Mouse (Mus musculus) heart, embryonic 12.5 days (tissue): ENCODE measurements around the gene Rbpjl. TPM values are rescaled to one million over a fixed set of nuclear protein-coding genes. Genes with fewer than 3 reads are reported as not detected.

Experiments
- ATAC-seq: fragments of 200-750 bp; cut with Nextera tagmentation; 2 replicates; pipeline ENCODE4 v1.8.0; 2017; ENCODE audit warnings: moderate TSS enrichment, moderate library complexity; ENCODE audit not compliant: insufficient number of reproducible peaks, low FRiP score
- H3K27ac ChIP-seq: fragments of 300-500 bp; sonication (generic); 2 replicates; pipeline ENCODE4 v1.5.1; 2016; ENCODE audit warnings: mild to moderate bottlenecking, moderate library complexity; ENCODE audit not compliant: poor library complexity, severe bottlenecking
- H3K27me3 ChIP-seq: fragments of 300-500 bp; sonication (generic); replicated peaks from 2 replicates; pipeline ENCODE4 v1.6.1; 2016; ENCODE audit warnings: mild to moderate bottlenecking, moderate library complexity
- H3K36me3 ChIP-seq: fragments of 300-500 bp; sonication (generic); 2 replicates; pipeline ENCODE4 v1.6.1; 2016; ENCODE audit warnings: mild to moderate bottlenecking, moderate library complexity
- H3K4me1 ChIP-seq: fragments of 300-500 bp; sonication (generic); replicated peaks from 2 replicates; pipeline ENCODE4 v1.6.1; 2016; ENCODE audit warnings: mild to moderate bottlenecking
- H3K4me2 ChIP-seq: fragments of 300-500 bp; sonication (generic); 2 replicates; pipeline ENCODE4 v1.6.1; 2016; ENCODE audit warnings: mild to moderate bottlenecking, moderate library complexity
- H3K4me3 ChIP-seq: fragments of 300-500 bp; sonication (generic); 2 replicates; pipeline ENCODE4 v1.5.1; 2016; ENCODE audit warnings: mild to moderate bottlenecking
- H3K9ac ChIP-seq: fragments of 300-500 bp; sonication (generic); 2 replicates; pipeline ENCODE4 v1.6.1; 2016; ENCODE audit warnings: mild to moderate bottlenecking, moderate library complexity
- H3K9me3 ChIP-seq: fragments of 300-500 bp; sonication (generic); replicated peaks from 2 replicates; pipeline ENCODE4 v1.6.1; 2016; ENCODE audit warnings: mild to moderate bottlenecking, moderate library complexity
- WGBS: fragments of 180-500 bp; shearing (Covaris S2); methylation state at CpG from one replicate; pipeline ENCODE4 v1.1.7; 2016; 5-methylcytosine and 5-hydroxymethylcytosine counted together
- polyA plus RNA-seq: library from polyadenylated mRNA; unstranded; fragments of >200 nt; fragmentation: Nextera tagmentation; extraction: Ambion mirVana; gene quantifications from 2 replicates; pipeline ENCODE4 v1.2.1, GENCODE M21; 2016

Rbpjl gene
- 0.19 and 0.28 TPM in 2 replicates for polyA plus RNA-seq

DNA sequence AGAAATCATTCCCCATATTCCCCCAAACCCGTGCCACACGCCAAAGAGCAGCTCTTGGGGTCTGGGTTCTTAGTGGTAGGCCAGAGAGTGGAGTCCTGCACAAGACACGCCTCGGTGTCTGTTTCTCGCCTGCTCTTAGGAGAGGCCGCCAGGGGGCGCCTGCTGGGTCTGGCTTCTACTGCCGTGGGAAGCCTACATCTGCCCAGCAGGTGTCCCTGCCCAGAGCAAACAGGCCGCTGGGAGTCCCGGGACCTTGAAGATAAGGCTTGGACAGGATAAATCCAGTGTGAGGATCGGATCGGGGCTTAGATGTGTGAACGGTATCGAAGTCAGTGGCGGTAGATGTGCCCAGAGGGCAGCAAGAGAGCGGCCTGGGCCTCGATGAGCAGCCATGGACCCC is at the start of gene Rbpjl:
Rbpjl (plus strand) TSS at position 236 of the 400 bp plus-strand sequence.
- Histone ChIP-seq H3K27ac (no peak within 1 kb of the TSS), H3K9me3 (peaks cover 2% of the 10 kb centered on the region), H3K4me2 (peak within 1 kb of the TSS; percentile 79), H3K4me1 (peaks cover 35% of the 10 kb centered on the region), H3K4me3 (0 out of 2 replicates have a peak within 1 kb of the TSS, but pooled peaks have one; percentile 2), H3K36me3 (no peaks in the 10 kb centered on the region), H3K9ac (peak within 1 kb of the TSS; percentile 56; the same call in 1 of the 2 replicates), H3K27me3 (peaks cover 89% of the 10 kb centered on the region)
- no peak for ATAC-seq
- WGBS: 3% methylated on average over 17 of the region's 17 CpGs

DNA sequence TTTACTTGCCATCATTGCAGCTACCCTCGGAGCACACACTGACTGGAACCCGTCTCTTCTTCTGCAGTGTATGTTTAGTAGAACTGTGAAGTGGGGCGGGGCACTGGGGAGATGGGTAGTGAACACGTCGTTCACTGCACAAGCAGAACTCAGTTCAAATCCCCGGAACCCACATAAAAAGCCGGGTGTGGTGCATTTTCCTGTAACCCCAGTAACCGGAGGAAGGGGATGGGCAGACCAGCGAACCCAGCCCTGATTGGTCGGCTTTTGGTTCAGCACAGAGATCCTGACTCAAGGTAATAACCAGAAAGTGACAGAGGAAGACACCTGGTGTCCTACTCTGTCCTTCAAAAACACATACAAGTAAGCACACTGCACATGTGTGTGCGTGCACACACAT is 49.6 kb upstream of the Rbpjl start:
- H3K36me3 ChIP-seq: no peaks in the 10 kb centered on the region
- H3K9me3 ChIP-seq: no peaks in the 10 kb centered on the region
- ATAC-seq: no peak
- no peak overlapping the region for H3K4me2 ChIP-seq
- H3K4me1 ChIP-seq: no peaks in the 10 kb centered on the region
- H3K4me3 ChIP-seq: no peak overlapping the region
- peaks cover 14% of the 10 kb centered on the region for H3K27me3 ChIP-seq
- no peak overlapping the region for H3K27ac ChIP-seq
- 83% methylated on average over 11 of the region's 11 CpGs for WGBS
- H3K9ac ChIP-seq: no peak overlapping the region

DNA sequence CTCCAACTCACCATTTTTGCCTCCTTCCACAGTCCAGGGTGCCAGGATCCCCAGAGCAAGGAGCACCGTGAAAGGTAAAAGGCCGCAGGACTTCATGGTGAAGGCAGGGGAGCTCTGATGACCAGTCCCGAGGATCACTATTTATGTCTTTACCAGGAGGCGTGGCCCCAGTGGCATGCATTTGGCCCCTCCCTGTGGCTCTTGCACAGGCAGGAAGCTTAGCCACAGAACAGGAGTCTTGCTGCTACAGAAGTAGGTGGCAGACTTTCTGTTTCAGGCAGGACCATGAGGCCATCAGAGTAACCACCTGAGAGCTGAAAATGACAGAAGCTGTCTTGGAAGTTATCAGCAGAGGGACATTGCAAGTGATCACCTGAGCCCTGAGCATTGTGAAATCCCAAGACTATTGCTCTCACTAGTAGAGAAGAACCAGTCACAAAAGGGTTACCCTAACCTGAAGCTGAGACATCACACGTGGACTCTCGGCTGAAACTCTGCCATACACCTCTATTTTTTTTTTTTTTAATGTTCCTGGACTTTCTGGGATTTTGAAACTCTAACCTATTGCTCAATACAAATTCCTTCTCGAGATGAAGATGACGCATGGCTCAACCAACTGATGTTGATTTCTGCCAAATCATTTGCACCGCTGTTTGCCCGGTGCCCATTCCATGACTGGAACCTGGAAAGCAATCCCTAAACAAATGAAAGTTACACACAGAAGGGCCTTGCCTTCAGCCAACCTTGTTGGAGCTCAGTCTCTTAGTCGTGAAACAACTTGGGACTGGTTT is 46.6 kb upstream of the Rbpjl start:
- ATAC-seq: no peak
- H3K9ac ChIP-seq: no peak overlapping the region
- H3K9me3 ChIP-seq: no peaks in the 10 kb centered on the region
- no peaks in the 10 kb centered on the region for H3K36me3 ChIP-seq
- H3K27me3 ChIP-seq: peaks cover 24% of the 10 kb centered on the region
- H3K4me3 ChIP-seq: no peak overlapping the region
- WGBS: 69% methylated on average over 11 of the region's 11 CpGs
- no peaks in the 10 kb centered on the region for H3K4me1 ChIP-seq
- no peak overlapping the region for H3K4me2 ChIP-seq
- no peak overlapping the region for H3K27ac ChIP-seq

DNA sequence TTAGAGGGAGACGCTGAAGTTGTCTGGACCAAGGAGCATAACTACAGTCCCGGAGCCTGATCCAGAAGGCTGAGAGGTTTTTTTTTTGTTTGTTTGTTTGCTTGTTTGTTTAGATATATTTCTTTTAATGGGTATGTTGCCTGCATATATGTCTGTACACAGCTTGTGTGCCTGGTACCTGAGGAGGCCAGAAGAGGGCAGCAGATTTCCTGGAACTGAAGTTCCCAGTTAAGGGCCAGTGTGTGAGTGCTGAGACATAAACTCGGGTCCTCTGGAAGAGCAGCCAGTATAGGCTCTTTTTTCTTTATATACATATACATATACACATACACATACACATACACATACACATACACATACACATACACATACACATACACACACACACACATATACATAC is 44.6 kb upstream of the Rbpjl start:
- Histone ChIP-seq H3K4me2 (no peak overlapping the region), H3K9ac (no peak overlapping the region), H3K4me1 (no peaks in the 10 kb centered on the region), H3K27me3 (peaks cover 30% of the 10 kb centered on the region), H3K9me3 (no peaks in the 10 kb centered on the region), H3K4me3 (no peak overlapping the region), H3K27ac (no peak overlapping the region), H3K36me3 (no peaks in the 10 kb centered on the region)
- WGBS: 82% methylated on average over 3 of the region's 3 CpGs
- no peak for ATAC-seq

DNA sequence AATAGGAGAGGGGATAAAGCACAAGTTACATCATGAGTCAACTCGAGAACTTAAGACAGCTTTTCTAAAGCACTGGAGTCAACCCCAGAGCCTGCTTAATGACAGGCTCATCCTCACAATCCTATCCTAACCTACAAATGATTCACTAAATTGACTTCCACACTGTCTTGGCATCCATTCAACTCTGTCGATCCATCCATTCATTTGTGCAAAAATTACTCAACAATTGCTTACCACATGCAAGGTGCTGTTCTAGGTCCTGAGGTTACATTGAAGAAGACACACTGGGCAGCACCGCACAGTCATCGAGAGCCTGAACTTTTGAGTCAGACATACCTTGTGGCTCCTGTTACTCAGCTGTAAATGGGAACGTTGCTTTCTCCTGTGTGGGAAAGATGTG is 43.9 kb upstream of the Rbpjl start:
- H3K9me3 ChIP-seq: no peaks in the 10 kb centered on the region
- no peaks in the 10 kb centered on the region for H3K36me3 ChIP-seq
- H3K4me1 ChIP-seq: no peaks in the 10 kb centered on the region
- no peak overlapping the region for H3K4me3 ChIP-seq
- no peak overlapping the region for H3K9ac ChIP-seq
- peaks cover 32% of the 10 kb centered on the region for H3K27me3 ChIP-seq
- no peak overlapping the region for H3K4me2 ChIP-seq
- WGBS: 78% methylated on average over 5 of the region's 5 CpGs
- no peak overlapping the region for H3K27ac ChIP-seq
- ATAC-seq: no peak

DNA sequence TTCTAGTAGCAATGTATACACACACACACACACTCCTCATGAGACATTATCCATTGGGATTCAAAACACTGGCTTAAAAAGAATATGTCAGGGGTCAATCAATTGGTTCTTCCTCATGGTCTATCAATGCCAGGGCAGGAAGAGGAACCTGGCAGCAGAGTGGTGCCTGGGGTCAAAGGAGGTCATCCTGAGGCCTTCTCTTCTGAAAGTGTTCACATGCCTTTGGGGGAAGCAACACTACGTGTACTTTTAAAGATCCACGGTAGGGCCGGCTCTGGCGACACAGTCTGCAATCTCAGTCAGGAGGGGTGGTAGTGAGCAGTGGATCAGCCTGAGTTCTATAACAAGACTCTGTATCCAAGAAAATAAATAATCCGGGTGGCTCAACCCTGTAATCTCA is 43.3 kb upstream of the Rbpjl start:
- 79% methylated on average over 5 of the region's 5 CpGs for WGBS
- ATAC-seq: no peak
- H3K9ac ChIP-seq: no peak overlapping the region
- H3K4me3 ChIP-seq: no peak overlapping the region
- H3K36me3 ChIP-seq: no peaks in the 10 kb centered on the region
- H3K9me3 ChIP-seq: no peaks in the 10 kb centered on the region
- H3K27ac ChIP-seq: no peak overlapping the region
- no peaks in the 10 kb centered on the region for H3K4me1 ChIP-seq
- H3K27me3 ChIP-seq: peaks cover 30% of the 10 kb centered on the region
- H3K4me2 ChIP-seq: no peak overlapping the region

DNA sequence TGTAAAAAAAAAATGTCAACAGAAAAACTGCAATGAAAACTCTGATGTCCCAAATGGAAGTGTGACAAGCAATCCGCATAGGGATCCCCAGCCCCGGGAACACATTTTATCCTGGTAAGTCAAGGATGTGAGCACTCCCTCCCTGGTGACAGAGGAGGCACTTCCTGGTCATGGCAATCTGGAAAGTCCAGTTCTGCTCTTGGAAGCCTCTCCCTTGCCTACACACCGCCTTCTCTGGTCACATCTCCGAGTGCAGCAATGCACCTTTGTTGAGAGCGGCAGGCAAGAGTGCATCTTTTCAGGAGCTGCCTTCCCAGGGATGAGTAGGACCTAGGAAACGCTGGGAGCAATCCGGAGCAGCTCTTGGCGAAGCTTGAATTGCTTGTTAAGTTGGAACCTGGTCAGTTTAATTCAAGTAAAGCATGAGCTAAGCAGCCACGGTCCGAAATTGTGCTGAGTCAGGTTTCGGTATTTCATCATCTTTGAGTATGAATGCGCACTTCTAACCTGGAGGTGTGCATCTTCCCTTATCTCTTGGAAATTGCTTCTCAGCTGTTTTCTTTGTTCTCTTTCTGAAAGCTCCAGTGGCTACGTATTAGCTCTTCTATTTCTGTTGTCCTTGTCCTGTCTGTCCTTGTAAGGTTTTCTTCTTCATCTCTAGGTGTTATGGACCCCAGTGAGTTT is 41.8 kb upstream of the Rbpjl start:
- Histone ChIP-seq H3K9ac (no peak overlapping the region), H3K4me2 (no peak overlapping the region), H3K27me3 (peaks cover 20% of the 10 kb centered on the region), H3K4me3 (no peak overlapping the region), H3K4me1 (no peaks in the 10 kb centered on the region), H3K27ac (no peak overlapping the region), H3K9me3 (no peaks in the 10 kb centered on the region), H3K36me3 (no peaks in the 10 kb centered on the region)
- 32% methylated on average over 13 of the region's 13 CpGs for WGBS
- ATAC-seq: no peak

DNA sequence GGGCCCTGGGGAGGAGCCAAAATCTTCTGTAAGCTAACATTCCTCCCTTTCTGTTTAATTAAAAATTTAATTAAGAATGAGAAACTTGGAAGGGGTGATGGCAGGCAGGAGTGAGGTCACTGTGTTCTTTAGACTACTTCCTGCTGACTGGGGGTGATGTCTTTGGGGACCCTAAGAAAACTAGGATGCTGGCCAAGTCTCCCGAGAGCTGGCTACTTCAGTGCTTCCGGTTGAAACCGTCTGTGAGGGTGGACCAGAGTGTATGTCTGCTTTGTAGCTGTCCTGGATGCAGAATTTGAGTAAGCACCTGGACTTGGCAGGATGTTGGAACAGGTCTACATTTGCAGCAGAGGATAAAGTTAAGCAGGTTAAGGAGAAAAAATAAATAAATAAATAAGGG is 36.0 kb upstream of the Rbpjl start:
- Histone ChIP-seq H3K9me3 (no peaks in the 10 kb centered on the region), H3K27ac (no peak overlapping the region), H3K36me3 (no peaks in the 10 kb centered on the region), H3K27me3 (peaks cover 6% of the 10 kb centered on the region; the same call in 1 of the 2 replicates), H3K4me3 (no peak overlapping the region), H3K9ac (no peak overlapping the region), H3K4me1 (no peaks in the 10 kb centered on the region), H3K4me2 (no peak overlapping the region)
- 56% methylated on average over 3 of the region's 3 CpGs for WGBS
- no peak for ATAC-seq

DNA sequence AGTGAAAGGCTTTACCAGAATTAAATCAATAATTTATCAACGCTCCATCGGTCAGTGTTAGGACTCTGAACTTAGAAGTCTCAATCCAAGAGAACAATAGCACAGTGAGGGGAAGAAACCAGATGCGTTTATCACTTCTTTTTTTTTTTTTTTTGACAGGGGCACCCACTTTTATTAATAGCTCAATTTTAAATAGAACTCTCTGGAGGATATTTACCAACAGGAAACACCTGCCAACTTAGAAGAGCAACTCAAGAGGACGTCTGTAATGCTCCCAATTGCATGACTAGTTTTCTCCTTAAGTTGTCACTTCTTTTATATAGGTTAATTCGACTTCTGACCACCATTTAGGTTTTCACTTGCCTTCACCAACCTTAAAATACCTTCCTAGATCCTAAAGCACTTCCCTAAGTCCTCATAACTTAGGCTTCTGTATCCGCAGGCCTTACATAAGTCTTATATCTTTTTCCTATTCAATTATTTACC is 34.3 kb upstream of the Rbpjl start:
- H3K4me1 ChIP-seq: no peaks in the 10 kb centered on the region

DNA sequence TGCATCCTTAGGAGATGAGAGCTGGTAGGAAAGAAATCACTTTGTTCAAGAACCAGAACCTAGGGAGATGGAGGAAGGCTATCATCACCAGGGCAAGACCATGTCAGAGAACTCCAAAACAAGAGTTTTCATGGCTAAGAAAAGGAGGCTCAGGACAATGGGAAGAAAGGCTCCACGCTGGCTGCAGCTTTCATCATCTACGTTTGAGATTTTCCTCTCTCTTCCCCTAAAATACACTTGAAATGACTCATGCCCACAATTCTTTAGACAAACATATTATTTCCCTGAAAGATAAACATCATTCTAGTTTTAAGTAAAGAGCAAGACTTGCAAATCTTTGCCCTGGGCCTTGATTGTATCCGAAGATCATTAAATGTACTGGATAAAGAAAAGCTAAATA is 31.6 kb upstream of the Rbpjl start:
- Histone ChIP-seq H3K27me3 (no peaks in the 10 kb centered on the region), H3K9ac (no peak overlapping the region), H3K27ac (no peak overlapping the region), H3K4me1 (no peaks in the 10 kb centered on the region), H3K4me2 (no peak overlapping the region), H3K9me3 (no peaks in the 10 kb centered on the region), H3K4me3 (no peak overlapping the region), H3K36me3 (no peaks in the 10 kb centered on the region)
- no peak for ATAC-seq
- WGBS: 71% methylated on average over 3 of the region's 3 CpGs

More for the DNA sequence above, 34.3 kb upstream of the Rbpjl start:
- Histone ChIP-seq H3K9me3 (no peaks in the 10 kb centered on the region), H3K4me3 (no peak overlapping the region), H3K36me3 (no peaks in the 10 kb centered on the region), H3K9ac (no peak overlapping the region), H3K4me2 (no peak overlapping the region), H3K27ac (no peak overlapping the region), H3K27me3 (no peaks in the 10 kb centered on the region)
- no peak for ATAC-seq
- 76% methylated on average over 6 of the region's 6 CpGs for WGBS

DNA sequence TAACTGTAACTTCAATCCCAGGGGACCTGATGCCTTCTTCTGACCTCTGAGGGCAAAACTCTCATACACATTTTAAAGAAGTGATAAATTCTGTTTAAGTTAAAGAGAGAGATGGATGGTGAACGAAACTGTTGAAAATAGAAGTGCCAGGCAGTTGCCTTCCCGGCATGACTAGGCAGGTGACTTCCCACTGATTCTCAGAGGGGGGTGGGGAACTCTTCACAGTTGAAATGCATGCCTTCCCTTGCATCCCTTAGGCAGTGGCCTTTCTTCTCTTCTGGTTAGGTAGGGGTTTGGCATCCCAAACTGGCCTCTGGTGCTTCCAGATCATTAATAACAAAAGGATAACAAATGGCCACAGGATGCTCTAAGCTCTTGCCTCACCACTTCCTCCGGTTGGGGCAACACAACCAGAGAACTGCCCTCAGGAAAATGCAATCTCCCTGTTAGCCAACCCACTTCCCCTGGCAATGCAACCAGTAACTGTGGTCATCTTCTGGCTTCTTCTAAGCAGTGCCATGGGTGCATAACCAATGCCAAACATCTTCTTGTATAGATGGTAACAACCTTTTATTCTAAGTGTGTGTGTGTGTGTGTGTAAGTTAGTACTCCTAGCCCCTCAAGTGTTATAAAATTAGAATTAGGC is 30.4 kb upstream of the Rbpjl start:
- ATAC-seq: no peak
- 20% methylated on average over 3 of the region's 3 CpGs for WGBS
- no peak overlapping the region for H3K4me2 ChIP-seq

More for the DNA sequence above, 30.4 kb upstream of the Rbpjl start:
- Histone ChIP-seq H3K4me3 (no peak overlapping the region), H3K27ac (no peak overlapping the region), H3K4me1 (no peaks in the 10 kb centered on the region), H3K36me3 (no peaks in the 10 kb centered on the region), H3K9me3 (no peaks in the 10 kb centered on the region), H3K27me3 (no peaks in the 10 kb centered on the region), H3K9ac (no peak overlapping the region)
